Mouse (Mus musculus) induced T-regulatory cell, adult 2 months (primary cell): ENCODE measurements around the gene Ephb1.

Experiments used
- DNase-seq: peaks from one replicate; pipeline ENCODE4 v3.0.0-alpha.2; 2012; ENCODE audit warnings: low read depth

Gene Ephb1

GRCm38 (mm10) chr9:102354561-102354973 is at the start of gene Ephb1:
Gene Ephb1 (minus strand): TSS chr9:102354693.
- peak; percentile 70 for DNase-seq

- peak; percentile 36 for DNase-seq
Measured at GRCm38 (mm10) chr9:102403086-102404021, 48.9 kb upstream of the Ephb1 start.

- DNase-seq: no peak
Measured at GRCm38 (mm10) chr9:102402671-102403070, 48.2 kb upstream of the Ephb1 start.

GRCm38 (mm10) chr9:102388266-102388665 is 33.8 kb upstream of the Ephb1 start:
- no peak for DNase-seq

- DNase-seq: no peak
Measured at GRCm38 (mm10) chr9:102386816-102387215, 32.3 kb upstream of the Ephb1 start.

GRCm38 (mm10) chr9:102380235-102380634 is 25.7 kb upstream of the Ephb1 start:
- no peak for DNase-seq

GRCm38 (mm10) chr9:102374661-102375060 is 20.2 kb upstream of the Ephb1 start:
- DNase-seq: no peak

- DNase-seq: no peak
Measured at GRCm38 (mm10) chr9:102373886-102374285, 19.4 kb upstream of the Ephb1 start.

- DNase-seq: no peak
Measured at GRCm38 (mm10) chr9:102371936-102372335, 17.4 kb upstream of the Ephb1 start.

GRCm38 (mm10) chr9:102371036-102371770 is 16.7 kb upstream of the Ephb1 start:
- DNase-seq: no peak

- DNase-seq: no peak
Measured at GRCm38 (mm10) chr9:102370141-102370540, 15.6 kb upstream of the Ephb1 start.

- no peak for DNase-seq
Measured at GRCm38 (mm10) chr9:102369141-102369540, 14.6 kb upstream of the Ephb1 start.

GRCm38 (mm10) chr9:102367796-102368195 is 13.3 kb upstream of the Ephb1 start:
- DNase-seq: no peak

- no peak for DNase-seq
Measured at GRCm38 (mm10) chr9:102365536-102365935, 11.0 kb upstream of the Ephb1 start.

GRCm38 (mm10) chr9:102359311-102359710 is 4.8 kb upstream of the Ephb1 start:
- DNase-seq: no peak

- no peak for DNase-seq
Measured at GRCm38 (mm10) chr9:102358711-102359110, 4.2 kb upstream of the Ephb1 start.

- DNase-seq: no peak
Measured at GRCm38 (mm10) chr9:102358011-102358410, 3.5 kb upstream of the Ephb1 start.

- no peak for DNase-seq
Measured at GRCm38 (mm10) chr9:102356516-102356915, 2.0 kb upstream of the Ephb1 start.

- DNase-seq: no peak
Measured at GRCm38 (mm10) chr9:102355726-102356125, 1.2 kb upstream of the Ephb1 start.

- DNase-seq: no peak
Measured at GRCm38 (mm10) chr9:102353636-102354491, 629 bp downstream of the Ephb1 start.

GRCm38 (mm10) chr9:102353056-102353635 is 1.3 kb downstream of the Ephb1 start:
- DNase-seq: no peak
